Mouse (Mus musculus) heart, postnatal 0 days (tissue): ENCODE measurements around the gene Mybpc3.

Experiments
- CTCF ChIP-seq: IDR thresholded peaks from 2 replicates; pipeline ENCODE4 v1.5.1; 2016; ENCODE audit warnings: antibody characterized with exemption, control low read depth, low read depth
- EP300 ChIP-seq: IDR thresholded peaks from 2 replicates; pipeline ENCODE4 v1.6.1; 2016; ENCODE audit warnings: antibody characterized with exemption, low read depth

- TF ChIP-seq EP300: no peak
- no peak for TF ChIP-seq CTCF
Observed at GRCm38 (mm10) chr2:91116842-91117241, 1.1 kb upstream of the Mybpc3 start.
